20 mouse cellular contexts compared by ENCODE assay signal in the genomic region with DNA sequence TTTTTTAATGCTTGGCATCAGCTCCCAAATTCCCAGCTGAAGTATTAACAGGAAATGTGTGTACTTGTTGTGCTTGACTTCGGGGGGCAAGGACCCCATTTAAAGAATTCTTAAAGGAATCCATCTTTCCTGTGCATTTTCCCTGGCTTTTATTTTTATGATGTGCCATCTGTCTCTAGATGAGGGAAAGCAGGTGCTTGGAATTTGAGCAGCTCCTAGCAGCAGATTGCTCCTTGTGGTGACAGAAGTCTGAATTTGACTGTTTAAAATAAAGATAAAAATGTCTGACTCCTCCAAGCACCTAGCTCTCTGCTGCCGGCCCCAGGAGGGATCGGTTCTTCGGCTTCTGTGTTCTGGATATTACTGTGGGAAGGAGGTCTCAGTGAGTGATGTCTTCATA. TPM values are rescaled to one million over a fixed set of nuclear protein-coding genes. Genes with fewer than 3 reads are reported as not detected.
A peak's percentile ranks its signal among the peaks of the same experiment; 100 is the strongest.
DNase-seq lines count a peak whose midpoint lies in the region; ATAC-seq and TF ChIP-seq lines count a peak whose summit lies in the region.
"Had no signal": no experiment of that assay in that cellular context is flagged by ENCODE, and none has a peak within 500 bp of the region (broad histone marks: within the 10 kb centered on the region; RNA-seq: fewer than 3 reads in every experiment).

No protein-coding gene starts in this region.

- no peak overlapping the region for H3K9ac ChIP-seq in forebrain, embryonic 16.5 days (replicated peaks; ENCODE audit: low read depth, low read length)
- H3K9ac ChIP-seq: embryonic facial prominence, embryonic 13.5 days had no signal

- H3K4me3 ChIP-seq in forebrain, embryonic 16.5 days (replicated peaks; ENCODE audit: low read length) = no peak overlapping the region
- H3K4me3 ChIP-seq in forebrain, embryonic 10.5 days = no peak overlapping the region
- no peak overlapping the region for H3K4me3 ChIP-seq in layer of hippocampus, adult 2 months
- H3K4me3 ChIP-seq: embryonic facial prominence, embryonic 13.5 days; hindbrain, embryonic 10.5 days had no signal

- DNase-seq in forebrain, embryonic 10.5 days (ENCODE audit: extremely low spot score, low spot score) = no peak
- peak; percentile 26 to 75 for DNase-seq in left cerebral cortex, postnatal 25 days (ENCODE audit: low spot score in 2 of 2)
- DNase-seq in left cerebral cortex, adult 11 months (ENCODE audit: low spot score) = no peak
- peak in 1 of 2 experiments; percentile 45 for DNase-seq in layer of hippocampus, adult 2 months (ENCODE audit: low spot score in 2 of 2)
- peak; percentile 50 for DNase-seq in telencephalon, adult 2 months (ENCODE audit: low read depth, low spot score)
- no peak for DNase-seq in thymus, postnatal 25 days
- DNase-seq: adrenal gland, postnatal 25 days; kidney, adult 18-20 months; kidney, postnatal 36 days; lung, adult 18-20 months; thymus, adult 18-20 months had no signal

- no peaks in the 10 kb centered on the region for H3K36me3 ChIP-seq in forebrain, embryonic 16.5 days (ENCODE audit: control insufficient read depth, insufficient read depth)
- H3K36me3 ChIP-seq in forebrain, embryonic 10.5 days (replicated peaks) = no peaks in the 10 kb centered on the region
- H3K36me3 ChIP-seq: embryonic facial prominence, embryonic 13.5 days; hindbrain, embryonic 10.5 days had no signal

- 70% methylated on average over 4 of the region's 4 CpGs for WGBS in forebrain, embryonic 16.5 days
- WGBS in forebrain, embryonic 10.5 days = 93% methylated on average over 4 of the region's 4 CpGs

- peak; percentile 54 for TF ChIP-seq CTCF in layer of hippocampus, adult 2 months (conservative IDR thresholded peaks at IDR 0.05)

- H3K4me1 ChIP-seq in forebrain, embryonic 16.5 days (replicated peaks; ENCODE audit: control insufficient read depth, insufficient read depth, low read length) = peaks cover 2% of the 10 kb centered on the region
- H3K4me1 ChIP-seq in forebrain, embryonic 10.5 days = peaks cover 10% of the 10 kb centered on the region

- H3K9me3 ChIP-seq in forebrain, embryonic 16.5 days (ENCODE audit: control insufficient read depth, low read length) = no peaks in the 10 kb centered on the region
- H3K9me3 ChIP-seq in forebrain, embryonic 10.5 days = no peaks in the 10 kb centered on the region
- H3K9me3 ChIP-seq: embryonic facial prominence, embryonic 13.5 days; hindbrain, embryonic 10.5 days had no signal

- H3K27ac ChIP-seq in forebrain, embryonic 16.5 days (ENCODE audit: low read length) = peak overlapping the region; percentile 70; the same call in 1 of the 2 replicates
- no peak overlapping the region for H3K27ac ChIP-seq in forebrain, embryonic 10.5 days
- H3K27ac ChIP-seq in layer of hippocampus, adult 2 months = peak overlapping the region; percentile 76
- H3K27ac ChIP-seq: embryonic facial prominence, embryonic 13.5 days; hindbrain, embryonic 10.5 days had no signal

- peak; percentile 59 for ATAC-seq in forebrain, embryonic 16.5 days
- ATAC-seq: midbrain, embryonic 16.5 days; Patski had no signal

- H3K27me3 ChIP-seq in forebrain, embryonic 16.5 days (replicated peaks; ENCODE audit: control insufficient read depth, insufficient read depth, low read length) = no peaks in the 10 kb centered on the region
- H3K27me3 ChIP-seq in forebrain, embryonic 10.5 days (ENCODE audit: poor library complexity, severe bottlenecking) = no peaks in the 10 kb centered on the region
- H3K27me3 ChIP-seq: embryonic facial prominence, embryonic 13.5 days had no signal

- intact Hi-C loops in left cerebral cortex, postnatal 25 days (cut with DNase I) = loop anchor here (5.0 kb wide), 1 partner anchor 50 kb away; a partner anchor contains a TSS

- no peak overlapping the region for H3K4me2 ChIP-seq in forebrain, embryonic 16.5 days (ENCODE audit: low read length)
- H3K4me2 ChIP-seq: embryonic facial prominence, embryonic 13.5 days had no signal

RNA-seq across cellular contexts. Expression of a gene that starts 47.7 kb away (rescaled TPM):
- polyA plus RNA-seq in forebrain, embryonic 16.5 days (2015; fragmentation: Nextera tagmentation; extraction: Ambion mirVana) = 0.14 TPM in 1 of 2 replicates, not detected in the other
- polyA plus RNA-seq in forebrain, embryonic 10.5 days (2016; fragmentation: Nextera tagmentation; extraction: Ambion mirVana) = 0.15 TPM in 1 of 2 replicates, not detected in the other
- total RNA-seq in left cerebral cortex, postnatal 25 days (2021) = under 1 TPM; 0.41 to 0.57 TPM
- under 1 TPM; 0.12 to 0.28 TPM for total RNA-seq in layer of hippocampus, adult 2 months (2021)
- total RNA-seq: adrenal gland, postnatal 25 days; heart, adult 8-10 months; megakaryocyte-erythroid progenitor cell, adult 5-6 weeks had no signal
- polyA plus RNA-seq: neural tube, embryonic 11.5 days; Patski had no signal

RNA-seq across cellular contexts. Expression of a gene that starts 47.8 kb away (rescaled TPM):
- polyA plus RNA-seq in forebrain, embryonic 16.5 days (2015; fragmentation: Nextera tagmentation; extraction: Ambion mirVana) = 0.24 TPM in 1 of 2 replicates, not detected in the other
- 0.11 and 0.16 TPM in 2 replicates for polyA plus RNA-seq in forebrain, embryonic 10.5 days (2016; fragmentation: Nextera tagmentation; extraction: Ambion mirVana)
- total RNA-seq in left cerebral cortex, postnatal 25 days (2021) = under 1 TPM; 0.25 to 0.28 TPM
- total RNA-seq in layer of hippocampus, adult 2 months (2021) = under 1 TPM; 0.37 to 0.49 TPM
- total RNA-seq: adrenal gland, postnatal 25 days; gastrocnemius, adult 8-10 months; heart, adult 8-10 months; megakaryocyte-erythroid progenitor cell, adult 5-6 weeks had no signal
- polyA plus RNA-seq: embryonic facial prominence, embryonic 13.5 days; neural tube, embryonic 11.5 days had no signal

RNA-seq across cellular contexts. Expression of a gene that starts 49.5 kb away (rescaled TPM):
- 9.7 and 10.2 TPM in 2 replicates for polyA plus RNA-seq in forebrain, embryonic 16.5 days (2015; fragmentation: Nextera tagmentation; extraction: Ambion mirVana)
- polyA plus RNA-seq in forebrain, embryonic 10.5 days (2016; fragmentation: Nextera tagmentation; extraction: Ambion mirVana) = 4.1 and 4.3 TPM in 2 replicates
- 10 to 100 TPM; 83.3 to 84.2 TPM for total RNA-seq in left cerebral cortex, postnatal 25 days (2021)
- total RNA-seq in layer of hippocampus, adult 2 months (2021) = 10 to 100 TPM; 87.0 to 95.3 TPM

Comparison
In these comparisons a context has a peak if more than half of its experiments do, and no peak if none do; other contexts are left out.
1. DNase-seq: peak in left cerebral cortex, postnatal 25 days (2 of 2) and telencephalon, adult 2 months (single experiment); none in forebrain, embryonic 10.5 days (single experiment), left cerebral cortex, adult 11 months (single experiment) and thymus, postnatal 25 days (single experiment).